Mouse (Mus musculus) liver, adult 2 months (tissue): Measurements from ENCODE around the gene Rgs9bp.

Experiments used
- CTCF ChIP-seq: fragments of 200-500 bp; IDR thresholded peaks from 2 replicates; pipeline ENCODE4 v1.5.1; 2011; ENCODE audit warnings: low read depth, low read length, control low read depth
- POLR2A ChIP-seq: fragments of 200-500 bp; IDR thresholded peaks from 2 replicates; pipeline ENCODE4 v1.6.1; 2011; ENCODE audit warnings: low read length, control low read depth; ENCODE audit not compliant: insufficient read depth; ENCODE audit errors: extremely low read depth

GRCm38 (mm10) chr7:35535750-35536512 lies 49.5 kb downstream of the Rgs9bp start:
- TF ChIP-seq CTCF (no peak), POLR2A (no peak)
